Mouse (Mus musculus) kidney, postnatal 25 days (tissue): ENCODE measurements around the gene Samd4b.
"Not testable (repeated sequence)": the region's sequence is repeated elsewhere in the genome, so short reads cannot be mapped to it uniquely, and the experiment has no call there.

Experiments
- DNase-seq, 2 experiments: peaks; one replicate each; pipeline ENCODE4 v3.0.0; 2021; ENCODE audit warnings: mixed read lengths in 2 of 2

The Samd4b gene

GRCm38 (mm10) chr7:28561967-28562366 is 36.0 kb downstream of the Samd4b start:
- DNase-seq, result no peak

- no peak for DNase-seq
Observed at GRCm38 (mm10) chr7:28560856-28561255, 37.1 kb downstream of the Samd4b start.

- DNase-seq, result peak; percentile 78 to 89
Observed at GRCm38 (mm10) chr7:28558486-28558885, 39.5 kb downstream of the Samd4b start.

- DNase-seq, result peak in 1 of 2 experiments; percentile 35
Observed at GRCm38 (mm10) chr7:28557708-28558107, 40.2 kb downstream of the Samd4b start.

- DNase-seq, result peak in 1 of 2 experiments; percentile 31
Observed at GRCm38 (mm10) chr7:28557069-28557468, 40.9 kb downstream of the Samd4b start.

- no peak for DNase-seq
Observed at GRCm38 (mm10) chr7:28555939-28556535, 41.9 kb downstream of the Samd4b start.

- DNase-seq, result peak in 1 of 2 experiments; percentile 26
Observed at GRCm38 (mm10) chr7:28553076-28553475, 44.9 kb downstream of the Samd4b start.

- DNase-seq, result peak in 1 of 2 experiments; percentile 28
Observed at GRCm38 (mm10) chr7:28547628-28548027, 50.3 kb downstream of the Samd4b start.

- DNase-seq, result peak in 1 of 2 experiments; percentile 65
Observed at GRCm38 (mm10) chr7:28547154-28547553, 50.8 kb downstream of the Samd4b start, which contains the start of gene Nccrp1. TSS of gene Nccrp1 (minus strand) at chr7:28547254.

GRCm38 (mm10) chr7:28546649-28547048 is 51.3 kb downstream of the Samd4b start:
- peak in 1 of 2 experiments; percentile 28 for DNase-seq

GRCm38 (mm10) chr7:28545891-28546210 is 52.1 kb downstream of the Samd4b start:
- DNase-seq, result peak in 1 of 2 experiments; percentile 22

- DNase-seq, result peak; percentile 54 to 74
Observed at GRCm38 (mm10) chr7:28545048-28545890, 52.7 kb downstream of the Samd4b start.

GRCm38 (mm10) chr7:28544051-28544601 is 53.8 kb downstream of the Samd4b start:
- peak; percentile 60 to 85 for DNase-seq

- DNase-seq, result peak in 1 of 2 experiments; percentile 22
Observed at GRCm38 (mm10) chr7:28540526-28540925, 57.4 kb downstream of the Samd4b start, which contains the start of gene Sycn. TSS of gene Sycn (plus strand) at chr7:28540885.

GRCm38 (mm10) chr7:28538886-28539285 is 59.1 kb downstream of the Samd4b start:
- not testable (repeated sequence) for DNase-seq

GRCm38 (mm10) chr7:28532005-28532404 is 65.9 kb downstream of the Samd4b start:
- DNase-seq, result no peak

GRCm38 (mm10) chr7:28527922-28528719 is 69.8 kb downstream of the Samd4b start:
- DNase-seq, result peak; percentile 91

GRCm38 (mm10) chr7:28522536-28522935 is 75.4 kb downstream of the Samd4b start, which contains the start of gene Ifnl3:
TSS of gene Ifnl3 (plus strand) at chr7:28522836.
- DNase-seq, result not testable (repeated sequence)

GRCm38 (mm10) chr7:28511441-28511840 is 86.5 kb downstream of the Samd4b start:
- no peak for DNase-seq

GRCm38 (mm10) chr7:28510405-28510974 is 87.5 kb downstream of the Samd4b start, which contains the start of gene Ifnl2:
TSS of gene Ifnl2 (minus strand) at chr7:28510455.
- DNase-seq, result not testable (repeated sequence)

GRCm38 (mm10) chr7:28509121-28509520 is 88.8 kb downstream of the Samd4b start:
- DNase-seq, result not testable (repeated sequence)

GRCm38 (mm10) chr7:28505585-28505984 is 92.4 kb downstream of the Samd4b start:
- peak in 1 of 2 experiments; percentile 13 for DNase-seq
